Mouse (Mus musculus): ENCODE measurements at regions not wholly inside any gene's neighbourhood (a gene's known extent, or its start where the extent isn't known, plus 50 kb on each side); places are given as distances from the start of the nearest gene placed in this dataset.

DNA sequence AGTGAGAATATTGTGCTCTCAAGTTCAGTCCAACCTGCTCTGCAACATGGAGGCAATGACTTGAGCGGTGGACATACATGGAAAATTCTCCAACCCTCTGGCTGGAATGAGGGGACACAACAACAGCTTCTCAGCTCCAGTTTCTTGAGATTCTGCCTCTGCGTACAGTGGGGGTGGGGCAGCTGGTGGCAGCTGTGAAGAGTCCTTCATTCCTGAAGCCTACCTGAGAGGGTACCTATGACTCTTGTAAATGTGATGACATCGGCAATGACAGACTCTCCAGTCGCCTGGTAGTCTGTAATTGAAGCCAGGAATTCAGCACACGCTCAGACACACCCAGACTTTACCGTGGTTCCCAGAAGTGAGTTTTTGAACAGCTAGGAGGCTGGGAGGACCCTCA lies 58.5 kb upstream of the Hoxc13 start:
- TF ChIP-seq CTCF (IDR thresholded peaks at IDR 0.05; ENCODE audit: borderline replicate concordance, control insufficient read depth, extremely low read depth, insufficient read depth, low read length, poor library complexity) (no peak), POLR2A (IDR thresholded peaks at IDR 0.05; ENCODE audit: control insufficient read depth, extremely low read depth, insufficient read depth, low read length, poor library complexity) (no peak)
